Mouse (Mus musculus): ENCODE data around the gene Cep44. TPM values are rescaled to one million over a fixed set of nuclear protein-coding genes. Genes with fewer than 3 reads are reported as not detected.
A peak's percentile ranks its signal among the peaks of the same experiment; 100 is the strongest.

The Cep44 gene
- 30.0 and 34.5 TPM in 2 replicates for polyA plus RNA-seq (2012; rRNA removed)

GRCm38 (mm10) chr8:56550558-56551360 is at the start of gene Cep44, which contains the start of gene Fbxo8:
TSS of gene Cep44 (minus strand) at chr8:56551047.
TSS of gene Fbxo8 (plus strand) at chr8:56551090.
- Histone ChIP-seq H3K27me3 (ENCODE audit: control insufficient read depth, insufficient read depth, low read length) (no peaks in the 10 kb centered on the region), H3K4me3 (ENCODE audit: control insufficient read depth, low read depth, low read length) (peak within 1 kb of the TSS; percentile 94), H3K4me1 (ENCODE audit: control insufficient read depth, insufficient read depth, low read length) (peaks cover 4% of the 10 kb centered on the region; the same call in 1 of the 2 replicates), H3K27ac (ENCODE audit: control insufficient read depth, insufficient read depth, low read depth, low read length) (peak within 1 kb of the TSS; percentile 96), H3K36me3 (ENCODE audit: control insufficient read depth, insufficient read depth, low read length) (no peaks in the 10 kb centered on the region)
- TF ChIP-seq CTCF (IDR thresholded peaks at IDR 0.05; ENCODE audit: control insufficient read depth, insufficient read depth, insufficient replicate concordance, low read depth, low read length) (no peak), POLR2A (IDR thresholded peaks at IDR 0.05; ENCODE audit: control insufficient read depth, low read depth, low read length) (peak; percentile 56)

GRCm38 (mm10) chr8:56591502-56591901 is 40.7 kb upstream of the Cep44 start:
- Histone ChIP-seq H3K36me3 (ENCODE audit: control insufficient read depth, insufficient read depth, low read length) (no peaks in the 10 kb centered on the region), H3K27ac (ENCODE audit: control insufficient read depth, insufficient read depth, low read depth, low read length) (no peak overlapping the region), H3K27me3 (ENCODE audit: control insufficient read depth, insufficient read depth, low read length) (no peaks in the 10 kb centered on the region), H3K4me1 (ENCODE audit: control insufficient read depth, insufficient read depth, low read length) (no peaks in the 10 kb centered on the region), H3K4me3 (ENCODE audit: control insufficient read depth, low read depth, low read length) (no peak overlapping the region)
- no peak for TF ChIP-seq POLR2A (IDR thresholded peaks at IDR 0.05; ENCODE audit: control insufficient read depth, low read depth, low read length)
- TF ChIP-seq CTCF (IDR thresholded peaks at IDR 0.05; ENCODE audit: control insufficient read depth, insufficient read depth, insufficient replicate concordance, low read depth, low read length) = no peak

- H3K27ac ChIP-seq (ENCODE audit: control insufficient read depth, insufficient read depth, low read depth, low read length) = no peak overlapping the region
- H3K27me3 ChIP-seq (ENCODE audit: control insufficient read depth, insufficient read depth, low read length) = no peaks in the 10 kb centered on the region
- H3K36me3 ChIP-seq (ENCODE audit: control insufficient read depth, insufficient read depth, low read length) = no peaks in the 10 kb centered on the region
- no peaks in the 10 kb centered on the region for H3K4me1 ChIP-seq (ENCODE audit: control insufficient read depth, insufficient read depth, low read length)
- H3K4me3 ChIP-seq (ENCODE audit: control insufficient read depth, low read depth, low read length) = no peak overlapping the region
- TF ChIP-seq CTCF (IDR thresholded peaks at IDR 0.05; ENCODE audit: control insufficient read depth, insufficient read depth, insufficient replicate concordance, low read depth, low read length) = no peak
- TF ChIP-seq POLR2A (IDR thresholded peaks at IDR 0.05; ENCODE audit: control insufficient read depth, low read depth, low read length) = no peak
Measured at GRCm38 (mm10) chr8:56591084-56591483, 40.2 kb upstream of the Cep44 start.

- H3K27me3 ChIP-seq (ENCODE audit: control insufficient read depth, insufficient read depth, low read length) = no peaks in the 10 kb centered on the region
- H3K4me3 ChIP-seq (ENCODE audit: control insufficient read depth, low read depth, low read length) = no peak overlapping the region
- H3K27ac ChIP-seq (ENCODE audit: control insufficient read depth, insufficient read depth, low read depth, low read length) = no peak overlapping the region
- no peaks in the 10 kb centered on the region for H3K36me3 ChIP-seq (ENCODE audit: control insufficient read depth, insufficient read depth, low read length)
- TF ChIP-seq POLR2A (IDR thresholded peaks at IDR 0.05; ENCODE audit: control insufficient read depth, low read depth, low read length) = no peak
- TF ChIP-seq CTCF (IDR thresholded peaks at IDR 0.05; ENCODE audit: control insufficient read depth, insufficient read depth, insufficient replicate concordance, low read depth, low read length) = no peak
- H3K4me1 ChIP-seq (ENCODE audit: control insufficient read depth, insufficient read depth, low read length) = no peaks in the 10 kb centered on the region
Measured at GRCm38 (mm10) chr8:56589004-56589403, 38.2 kb upstream of the Cep44 start.

GRCm38 (mm10) chr8:56582841-56583240 is 32.0 kb upstream of the Cep44 start:
- no peak for TF ChIP-seq CTCF (IDR thresholded peaks at IDR 0.05; ENCODE audit: control insufficient read depth, insufficient read depth, insufficient replicate concordance, low read depth, low read length)
- TF ChIP-seq POLR2A (IDR thresholded peaks at IDR 0.05; ENCODE audit: control insufficient read depth, low read depth, low read length) = no peak

GRCm38 (mm10) chr8:56580918-56581317 is 30.1 kb upstream of the Cep44 start:
- H3K27me3 ChIP-seq (ENCODE audit: control insufficient read depth, insufficient read depth, low read length) = no peaks in the 10 kb centered on the region
- H3K4me1 ChIP-seq (ENCODE audit: control insufficient read depth, insufficient read depth, low read length) = no peaks in the 10 kb centered on the region
- no peaks in the 10 kb centered on the region for H3K36me3 ChIP-seq (ENCODE audit: control insufficient read depth, insufficient read depth, low read length)
- H3K4me3 ChIP-seq (ENCODE audit: control insufficient read depth, low read depth, low read length) = no peak overlapping the region
- no peak overlapping the region for H3K27ac ChIP-seq (ENCODE audit: control insufficient read depth, insufficient read depth, low read depth, low read length)
- TF ChIP-seq CTCF (IDR thresholded peaks at IDR 0.05; ENCODE audit: control insufficient read depth, insufficient read depth, insufficient replicate concordance, low read depth, low read length) (no peak), POLR2A (IDR thresholded peaks at IDR 0.05; ENCODE audit: control insufficient read depth, low read depth, low read length) (no peak)

More at GRCm38 (mm10) chr8:56582841-56583240, 32.0 kb upstream of the Cep44 start:
- H3K27ac ChIP-seq (ENCODE audit: control insufficient read depth, insufficient read depth, low read depth, low read length) = no peak overlapping the region
- no peaks in the 10 kb centered on the region for H3K27me3 ChIP-seq (ENCODE audit: control insufficient read depth, insufficient read depth, low read length)
- no peaks in the 10 kb centered on the region for H3K36me3 ChIP-seq (ENCODE audit: control insufficient read depth, insufficient read depth, low read length)
- no peaks in the 10 kb centered on the region for H3K4me1 ChIP-seq (ENCODE audit: control insufficient read depth, insufficient read depth, low read length)
- H3K4me3 ChIP-seq (ENCODE audit: control insufficient read depth, low read depth, low read length) = no peak overlapping the region

GRCm38 (mm10) chr8:56566856-56567255 is 16.0 kb upstream of the Cep44 start:
- TF ChIP-seq POLR2A (IDR thresholded peaks at IDR 0.05; ENCODE audit: control insufficient read depth, low read depth, low read length) (no peak), CTCF (IDR thresholded peaks at IDR 0.05; ENCODE audit: control insufficient read depth, insufficient read depth, insufficient replicate concordance, low read depth, low read length) (no peak)
- Histone ChIP-seq H3K36me3 (ENCODE audit: control insufficient read depth, insufficient read depth, low read length) (no peaks in the 10 kb centered on the region), H3K27me3 (ENCODE audit: control insufficient read depth, insufficient read depth, low read length) (no peaks in the 10 kb centered on the region)

More at GRCm38 (mm10) chr8:56566856-56567255, 16.0 kb upstream of the Cep44 start:
- Histone ChIP-seq H3K27ac (ENCODE audit: control insufficient read depth, insufficient read depth, low read depth, low read length) (no peak overlapping the region), H3K4me3 (ENCODE audit: control insufficient read depth, low read depth, low read length) (no peak overlapping the region), H3K4me1 (ENCODE audit: control insufficient read depth, insufficient read depth, low read length) (no peaks in the 10 kb centered on the region)

Data from testis, adult 2 months (tissue).